Mouse (Mus musculus) heart, embryonic 13.5 days (tissue): ENCODE data around the gene Srr. TPM values are rescaled to one million over a fixed set of nuclear protein-coding genes. Genes with fewer than 3 reads are reported as not detected.
A peak's percentile ranks its signal among the peaks of the same experiment; 100 is the strongest.

ENCODE experiments used
- ATAC-seq: fragments of 200-750 bp; cut with Nextera tagmentation; 2 replicates; pipeline ENCODE4 v1.8.0; 2017; ENCODE audit warnings: moderate TSS enrichment; ENCODE audit not compliant: insufficient number of reproducible peaks, low FRiP score, low TSS enrichment; ENCODE audit errors: extremely low read depth
- H3K27ac ChIP-seq: fragments of 300-500 bp; sonication (generic); replicated peaks from 2 replicates; pipeline ENCODE4 v1.5.1; 2015; ENCODE audit warnings: moderate library complexity, mild to moderate bottlenecking, inconsistent platforms
- H3K27me3 ChIP-seq: fragments of 300-500 bp; sonication (generic); replicated peaks from 2 replicates; pipeline ENCODE4 v1.6.1; 2015; ENCODE audit warnings: mild to moderate bottlenecking, inconsistent platforms
- H3K36me3 ChIP-seq: fragments of 300-500 bp; sonication (generic); 2 replicates; pipeline ENCODE4 v1.6.1; 2015; ENCODE audit warnings: mild to moderate bottlenecking, inconsistent platforms
- H3K4me1 ChIP-seq: fragments of 300-500 bp; sonication (generic); 2 replicates; pipeline ENCODE4 v1.6.1; 2015; ENCODE audit warnings: inconsistent platforms
- H3K4me2 ChIP-seq: fragments of 300-500 bp; sonication (generic); 2 replicates; pipeline ENCODE4 v1.6.1; 2015; ENCODE audit warnings: inconsistent platforms, mild to moderate bottlenecking, moderate library complexity
- H3K4me3 ChIP-seq: fragments of 300-500 bp; sonication (generic); 2 replicates; pipeline ENCODE4 v1.5.1; 2015; ENCODE audit warnings: moderate library complexity, mild to moderate bottlenecking, inconsistent platforms
- H3K9ac ChIP-seq: fragments of 300-500 bp; sonication (generic); 2 replicates; pipeline ENCODE4 v1.6.1; 2015; ENCODE audit warnings: inconsistent platforms, mild to moderate bottlenecking, moderate library complexity
- H3K9me3 ChIP-seq: fragments of 300-500 bp; sonication (generic); 2 replicates; pipeline ENCODE4 v1.6.1; 2016; ENCODE audit warnings: inconsistent platforms
- WGBS: fragments of 180-500 bp; shearing (Covaris S2); methylation state at CpG from one replicate; pipeline ENCODE4 v1.1.7; 2015; ENCODE audit warnings: mixed read lengths; 5-methylcytosine and 5-hydroxymethylcytosine counted together
- polyA plus RNA-seq: library from polyadenylated mRNA; unstranded; fragments of >200 nt; fragmentation: Nextera tagmentation; extraction: Ambion mirVana; gene quantifications from 2 replicates; pipeline ENCODE4 v1.2.1, GENCODE M21; 2015

Srr gene
- polyA plus RNA-seq, 1 experiment from 2014 or later, result 16.6 TPM

DNA sequence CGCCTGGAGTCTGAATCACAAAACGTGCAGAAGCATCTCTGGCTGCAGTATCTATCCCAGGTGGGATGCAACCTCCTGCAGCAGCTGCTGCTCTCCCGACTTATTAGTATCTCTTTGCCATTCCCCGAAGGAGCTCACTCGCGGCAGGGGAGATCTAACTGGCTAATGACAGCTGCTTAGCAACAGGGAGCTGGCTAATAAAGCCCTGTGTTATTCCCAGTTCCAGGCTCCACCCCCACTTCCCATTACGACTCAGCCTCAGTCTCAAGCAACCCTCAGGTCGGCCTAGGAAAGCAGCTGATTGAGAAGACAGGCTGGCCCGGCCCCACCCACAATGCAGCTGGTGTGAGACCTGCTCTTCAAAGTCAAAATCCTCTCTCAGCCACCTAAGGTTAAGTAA, 48.9 kb downstream of the Srr start:
- Histone ChIP-seq H3K4me2 (peak overlapping the region; percentile 53), H3K9me3 (no peaks in the 10 kb centered on the region), H3K9ac (no peak overlapping the region; the same call in 1 of the 2 replicates), H3K27me3 (no peaks in the 10 kb centered on the region), H3K4me1 (peaks cover 41% of the 10 kb centered on the region), H3K4me3 (no peak overlapping the region), H3K36me3 (no peaks in the 10 kb centered on the region), H3K27ac (no peak overlapping the region)
- ATAC-seq, result no peak
- 5% methylated on average over 9 of the region's 9 CpGs for WGBS

DNA sequence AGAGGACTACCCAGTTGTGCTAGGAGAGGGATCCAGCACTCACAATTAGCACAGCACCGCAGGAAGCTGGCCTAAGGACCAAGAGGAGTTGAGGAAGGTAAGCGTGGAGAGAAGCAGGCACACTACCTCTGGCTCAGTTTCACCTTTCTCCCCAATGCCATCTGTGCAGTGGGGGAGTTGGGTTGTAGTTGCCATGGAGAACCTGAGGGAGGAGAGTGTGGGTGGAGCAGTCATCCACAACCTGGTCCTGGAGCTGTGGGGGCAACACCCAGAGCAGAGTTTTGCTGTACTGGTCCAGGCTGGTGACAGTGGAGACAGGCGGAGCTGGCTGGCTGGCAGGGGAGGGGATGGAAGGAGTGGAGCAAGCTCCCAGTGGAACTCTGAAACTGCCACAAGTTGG, 51.1 kb downstream of the Srr start:
- Histone ChIP-seq H3K9me3 (no peaks in the 10 kb centered on the region), H3K9ac (no peak overlapping the region)
- no peak for ATAC-seq

DNA sequence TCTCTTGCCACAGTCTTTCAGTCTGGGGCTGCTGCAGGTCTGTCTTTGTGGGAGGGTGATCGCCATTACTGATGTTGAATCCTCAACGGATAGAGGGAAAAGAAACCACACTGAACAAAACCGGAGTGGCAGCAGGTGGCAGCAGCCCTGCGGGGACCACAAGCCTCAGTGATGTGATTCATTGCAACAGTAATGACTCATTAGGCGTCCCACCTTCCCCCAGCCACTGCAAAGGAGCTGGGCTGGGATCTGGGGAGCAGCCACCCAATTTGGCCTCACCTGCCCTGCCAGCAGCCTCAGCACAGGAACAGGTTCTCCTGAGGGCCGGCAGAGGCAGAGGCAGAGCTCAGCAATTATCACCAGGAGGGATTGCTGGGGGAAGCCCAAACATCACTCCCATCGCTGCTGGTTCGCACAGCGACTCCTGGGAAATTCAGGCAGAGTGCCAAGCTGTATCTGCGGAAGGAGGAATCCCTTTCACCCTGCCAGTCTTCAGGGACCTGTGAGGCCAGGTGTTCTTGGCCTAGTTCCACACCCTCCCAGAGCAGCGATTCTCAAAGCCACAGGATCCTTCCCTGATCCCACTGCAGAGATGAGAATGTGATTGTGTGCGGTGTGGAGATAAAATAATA, 54.6 kb downstream of the Srr start:
- H3K27ac ChIP-seq, result peak overlapping the region; percentile 58; the same call in 1 of the 2 replicates
- no peaks in the 10 kb centered on the region for H3K9me3 ChIP-seq

More for the DNA sequence above, 51.1 kb downstream of the Srr start:
- H3K4me1 ChIP-seq, result peaks cover 48% of the 10 kb centered on the region
- no peak overlapping the region for H3K4me3 ChIP-seq
- WGBS, result 58% methylated on average over 3 of the region's 3 CpGs
- H3K36me3 ChIP-seq, result no peaks in the 10 kb centered on the region
- H3K27ac ChIP-seq, result no peak overlapping the region
- no peaks in the 10 kb centered on the region for H3K27me3 ChIP-seq
- H3K4me2 ChIP-seq, result no peak overlapping the region

DNA sequence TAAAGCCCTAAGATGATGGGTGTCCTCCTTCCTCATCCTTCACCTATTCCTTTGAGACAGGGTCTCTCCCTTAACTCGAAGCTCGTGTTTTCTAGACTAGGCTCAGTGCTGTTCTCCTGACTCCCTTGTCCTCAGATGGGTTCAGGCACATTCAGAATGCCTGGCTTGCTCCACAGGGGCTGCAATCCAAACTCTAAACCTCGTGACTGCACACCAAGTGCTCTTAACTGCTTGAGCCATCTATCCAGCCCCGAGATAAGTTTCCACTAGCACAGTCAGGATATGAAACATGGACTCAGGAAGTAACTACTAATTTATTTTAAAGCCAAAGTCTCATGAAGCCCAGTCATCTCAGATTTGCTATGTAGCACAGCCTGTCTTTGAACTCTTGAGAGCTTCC, 55.2 kb downstream of the Srr start:
- H3K4me1 ChIP-seq, result peaks cover 36% of the 10 kb centered on the region
- no peak overlapping the region for H3K4me3 ChIP-seq
- H3K9me3 ChIP-seq, result no peaks in the 10 kb centered on the region
- H3K27me3 ChIP-seq, result no peaks in the 10 kb centered on the region
- no peak overlapping the region for H3K4me2 ChIP-seq
- peaks cover 10% of the 10 kb centered on the region for H3K36me3 ChIP-seq
- 68% methylated on average over 4 of the region's 4 CpGs for WGBS
- no peak for ATAC-seq
- 0 out of 2 replicates have a peak overlapping the region, but pooled peaks have one; percentile 5 for H3K9ac ChIP-seq
- no peak overlapping the region for H3K27ac ChIP-seq

More for the DNA sequence above, 54.6 kb downstream of the Srr start:
- WGBS, result 35% methylated on average over 12 of the region's 12 CpGs
- H3K4me3 ChIP-seq, result no peak overlapping the region
- H3K36me3 ChIP-seq, result peaks cover 10% of the 10 kb centered on the region
- no peaks in the 10 kb centered on the region for H3K27me3 ChIP-seq
- H3K4me2 ChIP-seq, result peak overlapping the region; percentile 17; the same call in 1 of the 2 replicates
- peak overlapping the region; percentile 52; the same call in 1 of the 2 replicates for H3K9ac ChIP-seq
- no peak for ATAC-seq
- H3K4me1 ChIP-seq, result peaks cover 36% of the 10 kb centered on the region

DNA sequence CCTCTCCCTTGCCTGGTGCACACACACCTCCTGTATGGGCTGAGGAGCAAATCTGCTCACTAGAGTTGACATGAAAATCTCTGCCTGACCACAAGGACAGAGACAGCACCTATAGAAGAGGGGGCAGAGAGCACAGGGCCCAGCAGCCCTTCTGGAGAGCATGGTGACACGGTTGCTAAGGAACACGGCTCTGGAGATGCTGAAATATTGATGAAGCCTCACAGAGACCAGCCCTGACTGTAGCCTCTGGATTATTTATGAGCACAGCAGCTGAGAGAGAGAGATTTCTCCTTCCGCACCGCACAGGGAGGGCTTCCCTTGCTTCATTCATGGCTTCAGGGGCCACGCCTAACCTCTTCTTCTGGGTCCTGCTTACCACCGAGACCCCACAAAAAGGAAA, 56.1 kb downstream of the Srr start:
- ATAC-seq, result no peak
- H3K36me3 ChIP-seq, result peaks cover 16% of the 10 kb centered on the region
- H3K9me3 ChIP-seq, result no peaks in the 10 kb centered on the region
- peaks cover 31% of the 10 kb centered on the region for H3K4me1 ChIP-seq
- no peak overlapping the region for H3K4me3 ChIP-seq
- no peak overlapping the region for H3K27ac ChIP-seq
- 73% methylated on average over 6 of the region's 6 CpGs for WGBS
- no peaks in the 10 kb centered on the region for H3K27me3 ChIP-seq
- H3K9ac ChIP-seq, result no peak overlapping the region
- H3K4me2 ChIP-seq, result no peak overlapping the region

DNA sequence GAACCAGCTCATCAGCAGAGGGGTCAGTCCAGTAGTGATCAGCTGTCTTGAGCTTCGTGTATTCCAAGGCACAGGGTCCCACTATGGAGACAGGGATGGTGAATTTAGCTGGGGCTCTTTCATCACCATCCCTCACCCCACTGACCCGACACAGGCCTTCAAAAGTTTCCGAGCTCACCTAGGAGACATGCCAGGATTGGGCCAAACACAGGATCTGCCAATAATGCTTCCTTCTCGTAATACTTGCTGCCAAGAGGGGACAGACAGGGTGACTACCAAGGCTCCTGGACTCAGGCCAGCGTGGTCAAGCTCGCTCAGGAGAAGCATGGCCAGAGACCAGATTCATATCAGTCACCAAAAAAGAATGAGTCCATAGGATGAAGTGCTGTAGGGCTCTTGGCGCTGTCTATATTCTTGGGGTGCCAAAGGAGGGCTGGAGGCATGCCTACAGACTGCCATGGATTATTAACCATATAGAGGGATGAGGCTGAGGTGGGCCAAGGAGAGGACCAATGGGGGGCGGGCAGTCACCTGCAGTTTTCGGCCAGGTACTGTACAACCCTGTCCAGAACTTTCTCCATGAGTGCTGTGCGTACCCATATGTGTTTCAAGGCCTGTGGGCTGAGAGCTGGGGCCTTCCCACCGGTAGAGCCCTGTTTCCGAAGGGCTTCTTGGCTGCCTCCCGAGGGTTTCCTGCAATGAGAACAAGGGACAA, 57.5 kb downstream of the Srr start:
- Histone ChIP-seq H3K4me1 (peaks cover 42% of the 10 kb centered on the region), H3K36me3 (peaks cover 16% of the 10 kb centered on the region), H3K27ac (no peak overlapping the region), H3K9me3 (no peaks in the 10 kb centered on the region), H3K4me2 (no peak overlapping the region), H3K4me3 (no peak overlapping the region), H3K27me3 (no peaks in the 10 kb centered on the region), H3K9ac (no peak overlapping the region)
- WGBS, result 81% methylated on average over 13 of the region's 13 CpGs
- ATAC-seq, result no peak

DNA sequence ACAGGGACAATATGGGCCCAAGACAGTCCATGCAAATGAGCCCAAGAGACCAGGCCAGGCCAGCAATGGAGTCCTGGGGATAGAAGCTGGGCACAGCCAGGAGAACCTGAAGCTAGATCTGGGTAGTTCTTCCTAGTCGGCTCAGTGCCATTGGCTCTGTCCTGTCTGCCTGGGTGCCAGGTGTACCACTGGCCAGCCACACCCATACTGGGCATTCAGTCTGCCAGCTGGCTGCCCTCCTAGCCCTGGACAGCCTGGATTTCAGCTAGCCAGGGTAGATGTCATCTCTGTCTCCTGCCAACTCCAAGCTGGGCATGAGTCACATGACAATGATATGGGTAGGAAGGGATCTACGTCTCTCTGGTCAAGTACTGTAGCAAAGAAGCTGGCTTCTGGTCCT, 58.6 kb downstream of the Srr start:
- ATAC-seq, result no peak
- Histone ChIP-seq H3K4me1 (peaks cover 45% of the 10 kb centered on the region), H3K4me3 (no peak overlapping the region), H3K9ac (no peak overlapping the region), H3K4me2 (no peak overlapping the region), H3K36me3 (peaks cover 16% of the 10 kb centered on the region), H3K27me3 (no peaks in the 10 kb centered on the region), H3K27ac (no peak overlapping the region), H3K9me3 (no peaks in the 10 kb centered on the region)
- WGBS, result 83% methylated on average over 2 of the region's 2 CpGs

DNA sequence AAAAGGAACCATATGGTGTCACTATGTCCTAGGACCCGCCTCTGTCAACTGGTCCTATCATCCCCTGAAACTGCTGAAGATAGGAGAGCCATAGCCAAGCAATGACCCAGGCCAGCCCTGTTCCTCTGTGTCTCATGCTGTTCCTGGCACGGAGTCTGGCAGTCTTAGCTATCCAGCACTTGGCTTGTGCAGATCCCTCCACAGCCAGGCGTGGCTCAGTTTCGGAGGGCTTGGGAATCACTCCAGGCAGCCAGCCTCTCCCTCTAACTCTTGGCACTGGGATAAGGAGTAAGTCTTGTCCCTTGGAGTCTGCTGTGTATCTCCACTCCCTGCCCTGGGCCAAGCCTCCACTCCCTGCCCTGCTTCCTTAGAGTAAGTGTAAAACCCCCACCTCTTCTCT, 59.1 kb downstream of the Srr start:
- Histone ChIP-seq H3K9me3 (no peaks in the 10 kb centered on the region), H3K9ac (no peak overlapping the region), H3K4me1 (peaks cover 43% of the 10 kb centered on the region), H3K4me2 (no peak overlapping the region), H3K27me3 (no peaks in the 10 kb centered on the region), H3K36me3 (peaks cover 16% of the 10 kb centered on the region), H3K27ac (no peak overlapping the region), H3K4me3 (no peak overlapping the region)
- WGBS, result 70% methylated on average over 4 of the region's 4 CpGs
- no peak for ATAC-seq

DNA sequence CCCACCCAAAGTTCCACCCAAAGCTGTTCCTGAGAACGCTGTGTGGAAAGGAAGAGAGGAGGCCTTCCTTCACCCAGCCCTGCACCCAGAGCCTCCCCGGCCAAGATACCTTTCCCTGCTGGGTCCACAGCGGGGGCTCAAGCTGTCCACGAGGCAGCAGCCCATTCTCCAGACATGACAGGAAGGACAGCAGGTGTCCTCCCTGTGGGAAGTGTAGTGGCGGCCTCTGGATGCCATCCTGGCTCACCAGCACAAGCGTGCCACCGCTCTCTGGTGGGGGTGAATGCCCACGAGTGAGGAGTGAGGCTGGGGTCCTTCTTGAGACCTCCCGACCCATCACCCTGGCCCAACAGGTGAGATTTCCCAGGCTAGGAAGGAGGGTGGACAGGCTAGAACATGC, 60.5 kb downstream of the Srr start:
- peaks cover 16% of the 10 kb centered on the region for H3K36me3 ChIP-seq

DNA sequence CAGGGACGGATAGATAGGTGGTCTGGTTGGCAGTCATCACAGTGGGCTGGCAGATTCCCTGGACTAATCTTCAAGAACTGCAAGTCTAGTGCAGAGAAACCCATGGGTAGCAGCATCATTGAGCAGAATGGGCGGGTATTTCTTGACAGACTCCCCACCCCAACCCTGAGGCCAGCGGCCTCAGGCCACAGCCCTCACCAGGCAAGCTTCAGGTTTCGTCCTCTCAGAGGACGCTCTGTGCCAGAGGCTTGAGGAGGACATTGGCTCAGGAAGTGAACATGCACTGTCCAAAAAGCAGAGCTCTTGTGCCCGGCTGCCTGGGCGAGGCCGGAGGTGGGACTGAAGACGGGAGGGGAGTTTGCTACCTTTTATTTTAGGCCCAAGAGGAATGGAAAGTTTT, 61.3 kb downstream of the Srr start:
- peak overlapping the region; percentile 45; the same call in 1 of the 2 replicates for H3K9ac ChIP-seq
- WGBS, result 74% methylated on average over 9 of the region's 9 CpGs
- H3K4me1 ChIP-seq, result peaks cover 31% of the 10 kb centered on the region
- H3K36me3 ChIP-seq, result peaks cover 18% of the 10 kb centered on the region
- H3K27ac ChIP-seq, result no peak overlapping the region
- H3K9me3 ChIP-seq, result no peaks in the 10 kb centered on the region
- no peak overlapping the region for H3K4me3 ChIP-seq
- ATAC-seq, result no peak
- H3K27me3 ChIP-seq, result no peaks in the 10 kb centered on the region
- no peak overlapping the region for H3K4me2 ChIP-seq

More for the DNA sequence above, 60.5 kb downstream of the Srr start:
- Histone ChIP-seq H3K27me3 (no peaks in the 10 kb centered on the region), H3K4me1 (peaks cover 31% of the 10 kb centered on the region), H3K9ac (no peak overlapping the region), H3K4me3 (no peak overlapping the region), H3K27ac (no peak overlapping the region), H3K9me3 (no peaks in the 10 kb centered on the region), H3K4me2 (no peak overlapping the region)
- WGBS, result 80% methylated on average over 9 of the region's 9 CpGs
- no peak for ATAC-seq

DNA sequence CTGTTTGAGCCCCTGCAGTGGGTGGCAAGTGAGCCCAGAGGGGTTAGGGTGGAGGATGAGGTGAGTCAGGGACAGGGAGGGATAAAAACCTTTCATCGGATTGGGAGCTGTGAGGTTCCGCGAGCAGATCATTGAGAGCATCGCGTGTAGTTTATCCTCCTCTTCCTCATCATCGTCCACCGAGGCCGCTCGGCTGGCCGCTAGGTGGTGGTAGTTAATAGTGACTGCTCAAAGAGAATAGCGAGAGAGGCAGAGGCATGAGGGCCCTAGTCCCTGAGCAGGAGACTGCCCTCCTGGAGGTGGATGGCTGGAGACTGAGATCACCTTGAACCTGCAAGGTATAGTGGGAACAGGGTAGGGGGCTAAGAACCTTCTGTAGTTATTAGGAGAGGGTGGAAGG, 62.3 kb downstream of the Srr start:
- no peak for ATAC-seq
- 14% methylated on average over 11 of the region's 11 CpGs for WGBS
- Histone ChIP-seq H3K9me3 (no peaks in the 10 kb centered on the region), H3K4me2 (peak overlapping the region; percentile 37), H3K9ac (peak overlapping the region; percentile 39; the same call in 1 of the 2 replicates), H3K27ac (0 out of 2 replicates have a peak overlapping the region, but pooled peaks have one; percentile 10), H3K36me3 (peaks cover 18% of the 10 kb centered on the region), H3K27me3 (no peaks in the 10 kb centered on the region), H3K4me1 (peaks cover 31% of the 10 kb centered on the region), H3K4me3 (no peak overlapping the region)
